Mouse (Mus musculus): ENCODE results near the gene Mpdz. TPM values are rescaled to one million over a fixed set of nuclear protein-coding genes. Genes with fewer than 3 reads are reported as not detected.

The Mpdz gene
- polyA plus RNA-seq, 1 experiment from 2014 or later, result 45.3 TPM

GRCm38 (mm10) chr4:81283611-81284010 is 159.0 kb downstream of the Mpdz start:
- no peaks in the 10 kb centered on the region for H3K36me3 ChIP-seq (ENCODE audit: control insufficient read depth, insufficient read depth, low read length)
- no peaks in the 10 kb centered on the region for H3K9me3 ChIP-seq (ENCODE audit: control insufficient read depth, low read length)
- no peaks in the 10 kb centered on the region for H3K27me3 ChIP-seq (ENCODE audit: control insufficient read depth, insufficient read depth, low read length)
- DNase-seq (ENCODE audit: low spot score), result no peak
- no peak for ATAC-seq (ENCODE audit: low FRiP score)
- H3K9ac ChIP-seq (ENCODE audit: low read depth, low read length), result no peak overlapping the region
- WGBS, result 95% methylated on average over 3 of the region's 3 CpGs
- no peak overlapping the region for H3K27ac ChIP-seq (ENCODE audit: low read depth, low read length)
- H3K4me3 ChIP-seq (ENCODE audit: low read depth, low read length), result no peak overlapping the region
- H3K4me2 ChIP-seq (replicated peaks; ENCODE audit: low read depth, low read length), result no peak overlapping the region
- H3K4me1 ChIP-seq (replicated peaks; ENCODE audit: control insufficient read depth, insufficient read depth, low read length), result no peaks in the 10 kb centered on the region

- WGBS, result 94% methylated on average over 6 of the region's 6 CpGs
- Histone ChIP-seq H3K4me1 (replicated peaks; ENCODE audit: control insufficient read depth, insufficient read depth, low read length) (no peaks in the 10 kb centered on the region), H3K4me3 (ENCODE audit: low read depth, low read length) (no peak overlapping the region), H3K27me3 (ENCODE audit: control insufficient read depth, insufficient read depth, low read length) (no peaks in the 10 kb centered on the region), H3K9me3 (ENCODE audit: control insufficient read depth, low read length) (no peaks in the 10 kb centered on the region), H3K4me2 (replicated peaks; ENCODE audit: low read depth, low read length) (no peak overlapping the region), H3K9ac (ENCODE audit: low read depth, low read length) (no peak overlapping the region), H3K36me3 (ENCODE audit: control insufficient read depth, insufficient read depth, low read length) (no peaks in the 10 kb centered on the region), H3K27ac (ENCODE audit: low read depth, low read length) (no peak overlapping the region)
- no peak for DNase-seq (ENCODE audit: low spot score)
- no peak for ATAC-seq (ENCODE audit: low FRiP score)
Observed at GRCm38 (mm10) chr4:81283081-81283480, 159.5 kb downstream of the Mpdz start.

GRCm38 (mm10) chr4:81280098-81280497 is 162.5 kb downstream of the Mpdz start:
- no peak overlapping the region for H3K4me2 ChIP-seq (replicated peaks; ENCODE audit: low read depth, low read length)
- H3K27me3 ChIP-seq (ENCODE audit: control insufficient read depth, insufficient read depth, low read length), result no peaks in the 10 kb centered on the region
- peak; percentile 45; the same call in 1 of the 2 replicates for ATAC-seq (ENCODE audit: low FRiP score)
- H3K4me1 ChIP-seq (replicated peaks; ENCODE audit: control insufficient read depth, insufficient read depth, low read length), result no peaks in the 10 kb centered on the region
- H3K27ac ChIP-seq (ENCODE audit: low read depth, low read length), result no peak overlapping the region
- H3K36me3 ChIP-seq (ENCODE audit: control insufficient read depth, insufficient read depth, low read length), result no peaks in the 10 kb centered on the region
- no peak overlapping the region for H3K9ac ChIP-seq (ENCODE audit: low read depth, low read length)
- no peaks in the 10 kb centered on the region for H3K9me3 ChIP-seq (ENCODE audit: control insufficient read depth, low read length)
- DNase-seq (ENCODE audit: low spot score), result peak; percentile 12
- no peak overlapping the region for H3K4me3 ChIP-seq (ENCODE audit: low read depth, low read length)
- 43% methylated on average over 4 of the region's 4 CpGs for WGBS

GRCm38 (mm10) chr4:81279451-81279850 is 163.2 kb downstream of the Mpdz start:
- ATAC-seq (ENCODE audit: low FRiP score) (no peak), DNase-seq (ENCODE audit: low spot score) (peak; percentile 21)
- Histone ChIP-seq H3K27me3 (ENCODE audit: control insufficient read depth, insufficient read depth, low read length) (no peaks in the 10 kb centered on the region), H3K9me3 (ENCODE audit: control insufficient read depth, low read length) (no peaks in the 10 kb centered on the region), H3K9ac (ENCODE audit: low read depth, low read length) (no peak overlapping the region), H3K4me2 (replicated peaks; ENCODE audit: low read depth, low read length) (no peak overlapping the region), H3K36me3 (ENCODE audit: control insufficient read depth, insufficient read depth, low read length) (no peaks in the 10 kb centered on the region), H3K27ac (ENCODE audit: low read depth, low read length) (no peak overlapping the region), H3K4me3 (ENCODE audit: low read depth, low read length) (no peak overlapping the region), H3K4me1 (replicated peaks; ENCODE audit: control insufficient read depth, insufficient read depth, low read length) (no peaks in the 10 kb centered on the region)
- WGBS, result 54% methylated on average over 5 of the region's 5 CpGs

- Histone ChIP-seq H3K27ac (ENCODE audit: low read depth, low read length) (no peak overlapping the region), H3K4me3 (ENCODE audit: low read depth, low read length) (no peak overlapping the region), H3K9ac (ENCODE audit: low read depth, low read length) (no peak overlapping the region), H3K4me2 (replicated peaks; ENCODE audit: low read depth, low read length) (no peak overlapping the region), H3K36me3 (ENCODE audit: control insufficient read depth, insufficient read depth, low read length) (no peaks in the 10 kb centered on the region), H3K9me3 (ENCODE audit: control insufficient read depth, low read length) (no peaks in the 10 kb centered on the region), H3K27me3 (ENCODE audit: control insufficient read depth, insufficient read depth, low read length) (no peaks in the 10 kb centered on the region), H3K4me1 (replicated peaks; ENCODE audit: control insufficient read depth, insufficient read depth, low read length) (no peaks in the 10 kb centered on the region)
- ATAC-seq (ENCODE audit: low FRiP score), result no peak
- 38% methylated on average over 6 of the region's 6 CpGs for WGBS
- no peak for DNase-seq (ENCODE audit: low spot score)
Observed at GRCm38 (mm10) chr4:81275957-81276715, 166.5 kb downstream of the Mpdz start.

GRCm38 (mm10) chr4:81273067-81273466 is 169.5 kb downstream of the Mpdz start:
- no peaks in the 10 kb centered on the region for H3K4me1 ChIP-seq (replicated peaks; ENCODE audit: control insufficient read depth, insufficient read depth, low read length)
- DNase-seq (ENCODE audit: low spot score) (no peak), ATAC-seq (ENCODE audit: low FRiP score) (no peak)
- H3K27ac ChIP-seq (ENCODE audit: low read depth, low read length), result no peak overlapping the region
- no peaks in the 10 kb centered on the region for H3K27me3 ChIP-seq (ENCODE audit: control insufficient read depth, insufficient read depth, low read length)
- no peaks in the 10 kb centered on the region for H3K9me3 ChIP-seq (ENCODE audit: control insufficient read depth, low read length)
- H3K9ac ChIP-seq (ENCODE audit: low read depth, low read length), result no peak overlapping the region
- no peak overlapping the region for H3K4me2 ChIP-seq (replicated peaks; ENCODE audit: low read depth, low read length)
- H3K36me3 ChIP-seq (ENCODE audit: control insufficient read depth, insufficient read depth, low read length), result no peaks in the 10 kb centered on the region
- no peak overlapping the region for H3K4me3 ChIP-seq (ENCODE audit: low read depth, low read length)
- WGBS, result 98% methylated on average over 2 of the region's 2 CpGs

GRCm38 (mm10) chr4:81252859-81253780 is 189.5 kb downstream of the Mpdz start:
- Histone ChIP-seq H3K36me3 (ENCODE audit: control insufficient read depth, insufficient read depth, low read length) (no peaks in the 10 kb centered on the region), H3K4me3 (ENCODE audit: low read depth, low read length) (no peak overlapping the region), H3K27me3 (ENCODE audit: control insufficient read depth, insufficient read depth, low read length) (no peaks in the 10 kb centered on the region), H3K4me1 (replicated peaks; ENCODE audit: control insufficient read depth, insufficient read depth, low read length) (no peaks in the 10 kb centered on the region), H3K9ac (ENCODE audit: low read depth, low read length) (no peak overlapping the region), H3K4me2 (replicated peaks; ENCODE audit: low read depth, low read length) (no peak overlapping the region), H3K27ac (ENCODE audit: low read depth, low read length) (no peak overlapping the region), H3K9me3 (ENCODE audit: control insufficient read depth, low read length) (no peaks in the 10 kb centered on the region)
- WGBS, result 77% methylated on average over 6 of the region's 6 CpGs
- DNase-seq (ENCODE audit: low spot score), result no peak
- ATAC-seq (ENCODE audit: low FRiP score), result peak; percentile 47; the same call in 1 of the 2 replicates

- Histone ChIP-seq H3K9ac (ENCODE audit: low read depth, low read length) (no peak overlapping the region), H3K4me1 (replicated peaks; ENCODE audit: control insufficient read depth, insufficient read depth, low read length) (no peaks in the 10 kb centered on the region), H3K9me3 (ENCODE audit: control insufficient read depth, low read length) (no peaks in the 10 kb centered on the region), H3K4me3 (ENCODE audit: low read depth, low read length) (no peak overlapping the region), H3K27ac (ENCODE audit: low read depth, low read length) (no peak overlapping the region), H3K27me3 (ENCODE audit: control insufficient read depth, insufficient read depth, low read length) (no peaks in the 10 kb centered on the region), H3K4me2 (replicated peaks; ENCODE audit: low read depth, low read length) (no peak overlapping the region), H3K36me3 (ENCODE audit: control insufficient read depth, insufficient read depth, low read length) (no peaks in the 10 kb centered on the region)
- 87% methylated on average over 1 of the region's 1 CpGs for WGBS
- ATAC-seq (ENCODE audit: low FRiP score) (peak; percentile 41; the same call in 1 of the 2 replicates), DNase-seq (ENCODE audit: low spot score) (no peak)
Observed at GRCm38 (mm10) chr4:81252334-81252733, 190.3 kb downstream of the Mpdz start.

Data from hindbrain, embryonic 11.5 days (tissue).